Mouse (Mus musculus) induced T-regulatory cell, adult 2 months (primary cell): ENCODE data around the gene Gyg.

ENCODE experiments used
- DNase-seq: peaks from one replicate; pipeline ENCODE4 v3.0.0-alpha.2; 2012; ENCODE audit warnings: low read depth

Gyg gene

GRCm38 (mm10) chr3:20154531-20155367 lies at the start of gene Gyg:
Gene Gyg (minus strand): TSS chr3:20155317.
- peak; percentile 78 for DNase-seq

GRCm38 (mm10) chr3:20198869-20199268 lies 43.8 kb upstream of the Gyg start:
- DNase-seq = peak; percentile 85

- DNase-seq = no peak
Measured at GRCm38 (mm10) chr3:20197878-20198277, 42.8 kb upstream of the Gyg start.

- DNase-seq = no peak
Measured at GRCm38 (mm10) chr3:20188976-20189675, 34.0 kb upstream of the Gyg start.

GRCm38 (mm10) chr3:20172394-20172793 lies 17.3 kb upstream of the Gyg start:
- no peak for DNase-seq

GRCm38 (mm10) chr3:20167487-20167886 lies 12.4 kb upstream of the Gyg start:
- DNase-seq = no peak

- no peak for DNase-seq
Measured at GRCm38 (mm10) chr3:20155476-20155875, 359 bp upstream of the Gyg start.

GRCm38 (mm10) chr3:20151651-20152050 lies 3.5 kb downstream of the Gyg start:
- DNase-seq = no peak

- no peak for DNase-seq
Measured at GRCm38 (mm10) chr3:20150511-20150910, 4.6 kb downstream of the Gyg start.

GRCm38 (mm10) chr3:20147647-20148046 lies 7.5 kb downstream of the Gyg start:
- DNase-seq = no peak

- no peak for DNase-seq
Measured at GRCm38 (mm10) chr3:20146884-20147395, 8.2 kb downstream of the Gyg start.

- DNase-seq = no peak
Measured at GRCm38 (mm10) chr3:20145696-20146113, 9.4 kb downstream of the Gyg start.

GRCm38 (mm10) chr3:20144401-20144800 lies 10.7 kb downstream of the Gyg start:
- no peak for DNase-seq

GRCm38 (mm10) chr3:20143726-20144125 lies 11.4 kb downstream of the Gyg start:
- DNase-seq = no peak

GRCm38 (mm10) chr3:20142576-20142975 lies 12.5 kb downstream of the Gyg start:
- DNase-seq = peak; percentile 12

- peak; percentile 18 for DNase-seq
Measured at GRCm38 (mm10) chr3:20142101-20142500, 13.0 kb downstream of the Gyg start.

- no peak for DNase-seq
Measured at GRCm38 (mm10) chr3:20141679-20142078, 13.4 kb downstream of the Gyg start.

GRCm38 (mm10) chr3:20141240-20141639 lies 13.9 kb downstream of the Gyg start:
- DNase-seq = no peak

GRCm38 (mm10) chr3:20136868-20137581 lies 18.1 kb downstream of the Gyg start:
- peak; percentile 9 for DNase-seq

- no peak for DNase-seq
Measured at GRCm38 (mm10) chr3:20134545-20134944, 20.6 kb downstream of the Gyg start.

- DNase-seq = no peak
Measured at GRCm38 (mm10) chr3:20133745-20134144, 21.4 kb downstream of the Gyg start.

GRCm38 (mm10) chr3:20132731-20133130 lies 22.4 kb downstream of the Gyg start:
- no peak for DNase-seq
